Mouse (Mus musculus) lung, adult 18-20 months (tissue): Measurements from ENCODE around the gene Hepacam2.
"Not testable (repeated sequence)": the region's sequence is repeated elsewhere in the genome, so short reads cannot be mapped to it uniquely, and the experiment has no call there.

Experiments used
- DNase-seq, 2 experiments: peaks; one replicate each; pipeline ENCODE4 v3.0.0; 2022; ENCODE audit warnings: mixed read lengths in 2 of 2

Gene Hepacam2

GRCm38 (mm10) chr6:3463026-3463425, 35.1 kb downstream of the Hepacam2 start:
- no peak for DNase-seq

- DNase-seq = no peak
Observed at GRCm38 (mm10) chr6:3455944-3456536, 42.1 kb downstream of the Hepacam2 start.

- no peak for DNase-seq
Observed at GRCm38 (mm10) chr6:3454421-3454820, 43.7 kb downstream of the Hepacam2 start.

GRCm38 (mm10) chr6:3447404-3447803, 50.7 kb downstream of the Hepacam2 start:
- DNase-seq = peak; percentile 58 to 68

GRCm38 (mm10) chr6:3443905-3444304, 54.2 kb downstream of the Hepacam2 start:
- no peak for DNase-seq

- no peak for DNase-seq
Observed at GRCm38 (mm10) chr6:3436087-3436486, 62.0 kb downstream of the Hepacam2 start.

- not testable (repeated sequence) for DNase-seq
Observed at GRCm38 (mm10) chr6:3430976-3431375, 67.1 kb downstream of the Hepacam2 start.

GRCm38 (mm10) chr6:3427047-3427446, 71.1 kb downstream of the Hepacam2 start:
- no peak for DNase-seq

- DNase-seq = not testable (repeated sequence)
Observed at GRCm38 (mm10) chr6:3425333-3425732, 72.8 kb downstream of the Hepacam2 start.

GRCm38 (mm10) chr6:3424613-3425277, 73.4 kb downstream of the Hepacam2 start:
- DNase-seq = peak; percentile 62 to 65
